Mouse (Mus musculus): Measurements from ENCODE around the gene Wdr3. TPM values are rescaled to one million over a fixed set of nuclear protein-coding genes. Genes with fewer than 3 reads are reported as not detected.

Wdr3 gene
- polyA plus RNA-seq, 1 experiment from 2014 or later: 37.2 TPM

- peak overlapping the region; percentile 77; the same call in 1 of the 2 replicates for H3K4me2 ChIP-seq (ENCODE audit: low read depth, low read length)
- ATAC-seq (ENCODE audit: low read depth): no peak
- 71% methylated on average over 2 of the region's 2 CpGs for WGBS
- H3K36me3 ChIP-seq (ENCODE audit: control insufficient read depth, insufficient read depth, low read length): peaks cover 23% of the 10 kb centered on the region
- no peak overlapping the region for H3K4me3 ChIP-seq (ENCODE audit: low read depth, low read length)
- no peaks in the 10 kb centered on the region for H3K27me3 ChIP-seq (replicated peaks; ENCODE audit: control insufficient read depth, insufficient read depth, low read length)
- DNase-seq (ENCODE audit: low spot score): no peak
- no peaks in the 10 kb centered on the region for H3K9me3 ChIP-seq (ENCODE audit: control insufficient read depth, low read length)
- peaks cover 6% of the 10 kb centered on the region for H3K4me1 ChIP-seq (ENCODE audit: control insufficient read depth, insufficient read depth, low read length)
- no peak overlapping the region for H3K27ac ChIP-seq (replicated peaks; ENCODE audit: low read depth, low read length)
- no peak overlapping the region for H3K9ac ChIP-seq (ENCODE audit: low read depth, low read length)
These were observed 1.3 kb upstream of the Wdr3 start for GRCm38 (mm10) chr3:100163556-100163955.

DNA sequence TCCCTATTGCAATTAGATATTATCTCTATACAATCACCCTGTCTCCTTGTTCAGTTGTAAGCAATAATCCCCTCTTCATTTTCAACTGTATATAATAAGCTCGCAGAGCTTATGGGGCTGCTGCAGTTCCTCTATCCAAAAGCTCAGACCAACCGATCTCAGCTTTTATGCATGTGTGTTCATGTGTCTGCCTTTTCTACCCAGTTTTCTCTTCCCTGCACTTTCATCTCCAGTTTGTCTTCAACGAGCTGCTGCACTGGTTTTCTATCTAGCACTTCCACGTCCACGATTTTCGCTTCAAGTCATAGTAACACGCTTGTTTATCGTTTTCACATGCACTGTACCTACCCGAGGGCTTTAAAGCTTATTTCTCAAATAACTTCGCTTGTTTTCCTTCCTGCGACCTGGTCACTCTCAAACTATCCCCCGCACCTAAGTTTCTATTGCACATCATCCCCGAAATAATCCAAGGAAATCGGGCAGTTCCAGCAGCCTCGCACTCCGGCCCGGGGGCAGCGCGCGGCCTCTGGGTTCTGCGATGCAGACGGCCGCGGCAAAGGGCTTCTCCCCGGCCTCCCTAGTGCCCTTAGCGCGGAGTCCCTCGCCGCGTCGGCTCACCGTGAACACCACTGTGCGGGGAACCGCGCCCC, 417 bp downstream of the Wdr3 start:
- Histone ChIP-seq H3K4me3 (ENCODE audit: low read depth, low read length) (peak overlapping the region; percentile 92), H3K27me3 (replicated peaks; ENCODE audit: control insufficient read depth, insufficient read depth, low read length) (no peaks in the 10 kb centered on the region), H3K27ac (replicated peaks; ENCODE audit: low read depth, low read length) (peak overlapping the region; percentile 72), H3K36me3 (ENCODE audit: control insufficient read depth, insufficient read depth, low read length) (peaks cover 33% of the 10 kb centered on the region), H3K4me2 (ENCODE audit: low read depth, low read length) (peak overlapping the region; percentile 77), H3K9ac (ENCODE audit: low read depth, low read length) (peak overlapping the region; percentile 80), H3K4me1 (ENCODE audit: control insufficient read depth, insufficient read depth, low read length) (peaks cover 6% of the 10 kb centered on the region), H3K9me3 (ENCODE audit: control insufficient read depth, low read length) (no peaks in the 10 kb centered on the region)
- DNase-seq (ENCODE audit: low spot score): peak; percentile 8
- ATAC-seq (ENCODE audit: low read depth): no peak
- under 1% methylated on average over 35 of the region's 35 CpGs for WGBS

- H3K4me1 ChIP-seq (ENCODE audit: control insufficient read depth, insufficient read depth, low read length): peaks cover 6% of the 10 kb centered on the region
- H3K4me2 ChIP-seq (ENCODE audit: low read depth, low read length): peak overlapping the region; percentile 77
- H3K9ac ChIP-seq (ENCODE audit: low read depth, low read length): peak overlapping the region; percentile 80
- 81% methylated on average over 15 of the region's 15 CpGs for WGBS
- no peaks in the 10 kb centered on the region for H3K27me3 ChIP-seq (replicated peaks; ENCODE audit: control insufficient read depth, insufficient read depth, low read length)
- ATAC-seq (ENCODE audit: low read depth) (no peak), DNase-seq (ENCODE audit: low spot score) (no peak)
- H3K36me3 ChIP-seq (ENCODE audit: control insufficient read depth, insufficient read depth, low read length): peaks cover 39% of the 10 kb centered on the region
- H3K4me3 ChIP-seq (ENCODE audit: low read depth, low read length): peak overlapping the region; percentile 92
- no peak overlapping the region for H3K27ac ChIP-seq (replicated peaks; ENCODE audit: low read depth, low read length)
- H3K9me3 ChIP-seq (ENCODE audit: control insufficient read depth, low read length): no peaks in the 10 kb centered on the region
These were observed 1.3 kb downstream of the Wdr3 start for GRCm38 (mm10) chr3:100160682-100161445.

- H3K9ac ChIP-seq (ENCODE audit: low read depth, low read length): no peak overlapping the region
- no peaks in the 10 kb centered on the region for H3K36me3 ChIP-seq (ENCODE audit: control insufficient read depth, insufficient read depth, low read length)
- no peaks in the 10 kb centered on the region for H3K27me3 ChIP-seq (replicated peaks; ENCODE audit: control insufficient read depth, insufficient read depth, low read length)
- no peaks in the 10 kb centered on the region for H3K9me3 ChIP-seq (ENCODE audit: control insufficient read depth, low read length)
- H3K4me3 ChIP-seq (ENCODE audit: low read depth, low read length): no peak overlapping the region
- H3K4me2 ChIP-seq (ENCODE audit: low read depth, low read length): no peak overlapping the region
- DNase-seq (ENCODE audit: low spot score) (peak; percentile 1), ATAC-seq (ENCODE audit: low read depth) (no peak)
- 66% methylated on average over 1 of the region's 1 CpGs for WGBS
- H3K4me1 ChIP-seq (ENCODE audit: control insufficient read depth, insufficient read depth, low read length): no peaks in the 10 kb centered on the region
- no peak overlapping the region for H3K27ac ChIP-seq (replicated peaks; ENCODE audit: low read depth, low read length)
These were observed 39.8 kb downstream of the Wdr3 start for GRCm38 (mm10) chr3:100122445-100122844.

DNA sequence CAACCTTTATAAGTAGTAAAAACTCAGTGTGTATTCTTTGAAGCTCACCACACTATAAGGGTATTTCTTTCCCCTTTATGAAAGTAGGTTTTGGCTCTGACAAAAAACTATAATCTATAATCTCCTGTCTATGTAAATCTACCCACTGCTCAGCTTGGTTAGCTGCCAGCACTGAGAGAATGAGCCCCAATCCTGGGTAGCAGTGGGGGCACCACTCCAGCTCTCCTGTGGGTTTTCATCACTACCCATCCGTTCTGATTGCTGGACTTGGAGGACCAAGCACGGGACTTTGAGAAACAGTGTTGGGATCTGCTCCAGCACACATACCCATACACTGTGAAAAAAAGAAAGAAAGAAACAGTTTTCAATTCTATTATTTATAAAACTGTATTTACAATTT, 40.2 kb downstream of the Wdr3 start:
- H3K36me3 ChIP-seq (ENCODE audit: control insufficient read depth, insufficient read depth, low read length): no peaks in the 10 kb centered on the region
- no peak overlapping the region for H3K4me3 ChIP-seq (ENCODE audit: low read depth, low read length)
- DNase-seq (ENCODE audit: low spot score) (no peak), ATAC-seq (ENCODE audit: low read depth) (no peak)
- H3K4me1 ChIP-seq (ENCODE audit: control insufficient read depth, insufficient read depth, low read length): no peaks in the 10 kb centered on the region
- H3K9ac ChIP-seq (ENCODE audit: low read depth, low read length): no peak overlapping the region
- WGBS: 71% methylated on average over 2 of the region's 2 CpGs
- no peaks in the 10 kb centered on the region for H3K27me3 ChIP-seq (replicated peaks; ENCODE audit: control insufficient read depth, insufficient read depth, low read length)
- H3K4me2 ChIP-seq (ENCODE audit: low read depth, low read length): no peak overlapping the region
- H3K27ac ChIP-seq (replicated peaks; ENCODE audit: low read depth, low read length): no peak overlapping the region
- H3K9me3 ChIP-seq (ENCODE audit: control insufficient read depth, low read length): no peaks in the 10 kb centered on the region

GRCm38 (mm10) chr3:100118681-100119080, 43.5 kb downstream of the Wdr3 start:
- H3K36me3 ChIP-seq (ENCODE audit: control insufficient read depth, insufficient read depth, low read length): no peaks in the 10 kb centered on the region

DNA sequence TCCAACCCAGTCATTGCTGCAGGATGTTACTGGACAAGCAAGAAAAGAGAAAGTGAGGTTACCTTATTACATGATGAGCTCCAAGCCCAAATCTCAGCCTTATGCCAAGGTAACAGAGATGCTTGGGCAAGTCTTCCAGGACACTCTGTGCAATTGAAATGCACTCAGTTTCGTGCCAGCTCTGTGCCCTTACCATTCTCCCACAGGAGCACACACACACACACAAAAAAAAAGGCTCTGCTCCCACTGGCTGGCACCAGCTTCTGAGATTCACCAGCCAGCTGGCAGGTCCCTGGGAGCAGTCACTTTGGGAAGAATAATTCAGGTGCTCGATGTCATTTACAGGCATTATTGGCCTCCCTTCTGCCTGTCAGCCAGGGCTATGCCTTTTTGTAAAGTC, 55.5 kb downstream of the Wdr3 start:
- H3K9ac ChIP-seq (ENCODE audit: low read depth, low read length): no peak overlapping the region
- no peak overlapping the region for H3K4me3 ChIP-seq (ENCODE audit: low read depth, low read length)
- H3K4me2 ChIP-seq (ENCODE audit: low read depth, low read length): no peak overlapping the region
- WGBS: 87% methylated on average over 2 of the region's 2 CpGs
- no peak for ATAC-seq (ENCODE audit: low read depth)
- DNase-seq (ENCODE audit: low spot score): no peak
- H3K4me1 ChIP-seq (ENCODE audit: control insufficient read depth, insufficient read depth, low read length): no peaks in the 10 kb centered on the region
- H3K27ac ChIP-seq (replicated peaks; ENCODE audit: low read depth, low read length): no peak overlapping the region
- no peaks in the 10 kb centered on the region for H3K36me3 ChIP-seq (ENCODE audit: control insufficient read depth, insufficient read depth, low read length)
- no peaks in the 10 kb centered on the region for H3K27me3 ChIP-seq (replicated peaks; ENCODE audit: control insufficient read depth, insufficient read depth, low read length)
- H3K9me3 ChIP-seq (ENCODE audit: control insufficient read depth, low read length): no peaks in the 10 kb centered on the region

More at GRCm38 (mm10) chr3:100118681-100119080, 43.5 kb downstream of the Wdr3 start:
- Histone ChIP-seq H3K27me3 (replicated peaks; ENCODE audit: control insufficient read depth, insufficient read depth, low read length) (no peaks in the 10 kb centered on the region), H3K9ac (ENCODE audit: low read depth, low read length) (no peak overlapping the region), H3K4me2 (ENCODE audit: low read depth, low read length) (no peak overlapping the region), H3K4me1 (ENCODE audit: control insufficient read depth, insufficient read depth, low read length) (no peaks in the 10 kb centered on the region), H3K4me3 (ENCODE audit: low read depth, low read length) (no peak overlapping the region), H3K9me3 (ENCODE audit: control insufficient read depth, low read length) (no peaks in the 10 kb centered on the region), H3K27ac (replicated peaks; ENCODE audit: low read depth, low read length) (no peak overlapping the region)
- DNase-seq (ENCODE audit: low spot score) (no peak), ATAC-seq (ENCODE audit: low read depth) (no peak)
- 76% methylated on average over 2 of the region's 2 CpGs for WGBS

DNA sequence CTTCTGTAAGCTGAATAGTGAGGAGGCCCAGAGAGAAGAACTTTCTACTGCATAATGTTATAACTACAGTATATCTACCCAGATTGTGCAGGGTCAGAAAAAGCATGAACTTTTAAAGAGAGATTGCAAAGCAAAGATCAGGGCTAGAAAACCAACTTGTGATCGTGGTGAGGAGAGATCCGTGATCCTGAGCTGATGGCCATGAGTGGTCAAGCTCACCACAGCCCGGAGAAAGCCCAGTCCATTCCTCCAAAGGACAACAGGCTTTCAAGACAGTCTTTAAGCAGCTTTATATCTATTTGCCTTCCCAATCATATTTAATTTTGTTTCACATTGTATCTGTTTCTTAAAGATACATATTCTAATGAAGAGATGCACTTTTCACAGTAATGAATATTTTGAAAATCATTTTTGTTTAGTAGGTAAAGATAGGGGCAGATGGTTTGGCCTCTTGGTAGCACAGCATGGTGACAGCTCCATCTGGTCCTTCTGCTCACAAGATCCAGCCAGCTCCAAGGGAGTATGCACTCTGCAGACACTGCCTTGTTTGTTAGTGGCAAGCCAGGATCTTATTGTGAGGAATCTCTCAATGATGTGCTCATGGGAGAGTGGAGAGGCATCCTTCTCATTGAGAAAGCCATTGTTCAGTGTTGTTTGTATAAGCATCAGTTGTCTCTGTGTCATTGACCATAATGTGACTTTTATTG, 59.7 kb downstream of the Wdr3 start:
- Histone ChIP-seq H3K9ac (ENCODE audit: low read depth, low read length) (no peak overlapping the region), H3K4me3 (ENCODE audit: low read depth, low read length) (no peak overlapping the region), H3K27ac (replicated peaks; ENCODE audit: low read depth, low read length) (no peak overlapping the region), H3K9me3 (ENCODE audit: control insufficient read depth, low read length) (no peaks in the 10 kb centered on the region), H3K27me3 (replicated peaks; ENCODE audit: control insufficient read depth, insufficient read depth, low read length) (no peaks in the 10 kb centered on the region), H3K36me3 (ENCODE audit: control insufficient read depth, insufficient read depth, low read length) (no peaks in the 10 kb centered on the region), H3K4me2 (ENCODE audit: low read depth, low read length) (no peak overlapping the region), H3K4me1 (ENCODE audit: control insufficient read depth, insufficient read depth, low read length) (no peaks in the 10 kb centered on the region)
- ATAC-seq (ENCODE audit: low read depth): no peak
- 92% methylated on average over 3 of the region's 3 CpGs for WGBS
- DNase-seq (ENCODE audit: low spot score): no peak

Data from embryonic facial prominence, embryonic 14.5 days (tissue).